Mouse (Mus musculus) midbrain, embryonic 10.5 days (tissue): ENCODE data around the gene Znrf1. TPM values are rescaled to one million over a fixed set of nuclear protein-coding genes. Genes with fewer than 3 reads are reported as not detected.

Experiments
- DNase-seq: peaks from one replicate; pipeline ENCODE4 v3.0.0-alpha.2; 2017; ENCODE audit warnings: low spot score
- H3K27ac ChIP-seq: fragments of 300-500 bp; sonication (generic); replicated peaks from 2 replicates; pipeline ENCODE4 v1.5.1; 2016; ENCODE audit warnings: mild to moderate bottlenecking
- H3K27me3 ChIP-seq: fragments of 300-500 bp; sonication (generic); 2 replicates; pipeline ENCODE4 v1.6.1; 2016; ENCODE audit warnings: low read depth, mild to moderate bottlenecking; ENCODE audit not compliant: poor library complexity, severe bottlenecking
- H3K36me3 ChIP-seq: fragments of 300-500 bp; sonication (generic); 2 replicates; pipeline ENCODE4 v1.6.1; 2016; ENCODE audit warnings: mild to moderate bottlenecking, moderate library complexity
- H3K4me1 ChIP-seq: fragments of 300-500 bp; sonication (generic); 2 replicates; pipeline ENCODE4 v1.6.1; 2016
- H3K4me3 ChIP-seq: fragments of 300-500 bp; sonication (generic); 2 replicates; pipeline ENCODE4 v1.5.1; 2016; ENCODE audit warnings: mild to moderate bottlenecking, moderate library complexity
- H3K9me3 ChIP-seq: fragments of 300-500 bp; sonication (generic); replicated peaks from 2 replicates; pipeline ENCODE4 v1.6.1; 2016; ENCODE audit warnings: mild to moderate bottlenecking
- WGBS: fragments of 180-500 bp; shearing (Covaris S2); methylation state at CpG from one replicate; pipeline ENCODE4 v1.1.7; 2016; 5-methylcytosine and 5-hydroxymethylcytosine counted together
- polyA plus RNA-seq: library from polyadenylated mRNA; unstranded; fragments of >200 nt; fragmentation: Nextera tagmentation; extraction: Ambion mirVana; gene quantifications from 2 replicates; pipeline ENCODE4 v1.2.1, GENCODE M21; 2016

Znrf1 gene
- polyA plus RNA-seq, 1 experiment from 2014 or later, result 28.1 TPM

DNA sequence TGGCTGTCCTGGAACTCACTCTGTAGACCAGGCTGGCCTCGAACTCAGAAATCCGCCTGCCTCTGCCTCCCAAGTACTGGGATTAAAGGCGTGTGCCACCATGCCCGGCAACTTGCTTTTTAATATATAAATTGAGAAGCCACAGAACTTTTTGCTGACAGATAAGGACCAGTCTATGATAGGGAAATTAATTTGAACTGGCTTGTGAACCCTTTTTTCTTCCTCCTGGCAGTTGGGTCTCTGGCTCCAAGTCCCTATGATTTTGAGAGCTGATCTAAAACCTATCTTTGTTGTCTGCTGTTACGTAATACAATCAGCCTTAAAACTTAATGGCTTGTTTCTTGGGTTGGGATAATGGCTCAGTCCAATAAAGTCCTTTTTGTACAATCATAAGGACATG lies 27.2 kb downstream of the Znrf1 start:
- no peak for DNase-seq
- Histone ChIP-seq H3K27me3 (no peaks in the 10 kb centered on the region), H3K36me3 (peaks cover 10% of the 10 kb centered on the region), H3K27ac (no peak overlapping the region), H3K9me3 (no peaks in the 10 kb centered on the region), H3K4me1 (peaks cover 21% of the 10 kb centered on the region), H3K4me3 (no peak overlapping the region)
- WGBS, result 97% methylated on average over 5 of the region's 5 CpGs

DNA sequence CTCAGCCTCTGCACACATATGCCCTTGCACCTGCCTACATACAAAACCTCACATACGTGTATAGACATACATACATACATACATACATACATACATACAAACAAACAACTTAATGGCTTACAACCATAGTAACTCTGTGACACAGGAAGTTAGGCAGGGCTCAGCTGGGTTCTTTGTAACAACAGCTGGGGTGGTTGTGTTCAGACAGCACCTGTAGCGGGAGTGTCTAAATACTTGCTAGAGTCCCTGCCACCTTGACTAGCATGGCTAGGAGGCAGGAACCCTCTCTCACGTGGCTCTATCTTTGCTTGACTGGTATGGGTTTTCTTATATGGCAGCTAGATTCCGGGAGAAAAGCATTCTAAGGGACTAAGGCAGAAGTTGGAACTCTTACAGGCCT lies 27.8 kb downstream of the Znrf1 start:
- no peaks in the 10 kb centered on the region for H3K27me3 ChIP-seq
- peaks cover 10% of the 10 kb centered on the region for H3K36me3 ChIP-seq
- no peak overlapping the region for H3K4me3 ChIP-seq
- no peak overlapping the region for H3K27ac ChIP-seq
- H3K9me3 ChIP-seq, result no peaks in the 10 kb centered on the region
- peaks cover 27% of the 10 kb centered on the region for H3K4me1 ChIP-seq
- DNase-seq, result no peak
- 91% methylated on average over 4 of the region's 4 CpGs for WGBS

DNA sequence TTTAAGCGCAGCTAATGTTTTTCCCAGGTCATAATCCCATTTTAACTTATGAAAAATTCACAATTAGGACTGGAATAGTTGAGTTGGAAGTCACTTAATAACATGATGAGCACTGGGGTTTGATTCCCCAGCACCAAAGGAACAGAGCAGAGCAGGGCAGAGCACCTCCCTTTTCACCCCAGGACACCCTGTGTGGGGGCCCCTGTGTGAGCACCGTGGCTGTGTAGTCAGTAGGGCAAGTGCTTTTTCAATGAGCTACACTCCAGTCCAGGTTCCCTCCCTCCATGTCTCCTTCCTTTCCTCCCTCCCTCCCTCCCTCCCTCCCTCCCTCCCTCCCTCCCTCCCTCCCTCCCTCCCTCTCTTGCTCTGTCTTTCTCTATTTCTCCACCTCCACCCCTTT lies 28.2 kb downstream of the Znrf1 start:
- no peak for DNase-seq
- H3K4me3 ChIP-seq, result no peak overlapping the region
- H3K27me3 ChIP-seq, result no peaks in the 10 kb centered on the region
- WGBS, result 87% methylated on average over 2 of the region's 2 CpGs
- no peaks in the 10 kb centered on the region for H3K9me3 ChIP-seq
- H3K4me1 ChIP-seq, result peaks cover 28% of the 10 kb centered on the region
- H3K27ac ChIP-seq, result no peak overlapping the region
- H3K36me3 ChIP-seq, result peaks cover 10% of the 10 kb centered on the region

DNA sequence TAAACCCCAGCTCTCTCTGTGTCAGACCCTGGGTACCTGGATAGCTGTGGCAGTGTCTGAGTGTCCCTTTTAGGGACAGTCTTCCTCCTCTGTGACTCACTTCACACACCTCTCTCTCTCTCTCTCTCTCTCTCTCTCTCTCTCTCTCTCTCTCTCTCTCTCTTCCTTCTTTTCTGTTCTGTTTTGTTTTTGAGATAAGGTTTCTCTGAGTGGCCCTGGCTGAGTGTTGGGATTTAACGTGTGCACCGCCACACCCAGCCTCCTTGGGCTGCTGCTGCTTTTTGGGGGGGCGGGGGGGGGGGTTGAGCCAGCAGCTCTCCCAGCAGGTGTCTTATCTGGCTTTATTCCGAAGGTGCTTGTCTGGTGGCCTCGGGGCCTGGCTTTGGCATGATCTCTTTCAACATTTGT lies 29.9 kb downstream of the Znrf1 start:
- Histone ChIP-seq H3K9me3 (no peaks in the 10 kb centered on the region), H3K27ac (0 out of 2 replicates have a peak overlapping the region, but pooled peaks have one; percentile 13), H3K27me3 (no peaks in the 10 kb centered on the region), H3K4me1 (peaks cover 39% of the 10 kb centered on the region), H3K36me3 (peaks cover 10% of the 10 kb centered on the region), H3K4me3 (no peak overlapping the region)
- DNase-seq, result no peak
- 45% methylated on average over 5 of the region's 5 CpGs for WGBS

DNA sequence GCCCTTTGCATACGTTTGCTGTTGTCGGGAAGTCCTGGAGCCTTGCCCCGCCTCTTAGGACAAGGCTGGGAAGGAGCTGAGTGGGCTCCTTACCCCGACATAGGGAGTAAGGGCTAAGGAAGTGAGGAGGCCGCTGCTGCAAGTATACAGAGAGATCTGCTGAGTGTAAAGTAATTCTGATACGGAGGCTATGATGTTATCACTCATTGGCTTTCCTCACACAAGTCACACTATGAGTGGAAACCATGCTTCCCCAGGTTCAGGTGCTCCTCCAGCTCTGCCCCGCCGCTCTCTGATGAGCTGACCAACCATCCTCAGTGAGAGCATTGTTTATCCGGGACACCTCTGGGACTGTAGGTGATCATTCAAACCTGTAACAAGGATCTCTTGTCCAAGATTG lies 30.4 kb downstream of the Znrf1 start:
- Histone ChIP-seq H3K4me1 (peaks cover 39% of the 10 kb centered on the region), H3K27ac (0 out of 2 replicates have a peak overlapping the region, but pooled peaks have one; percentile 13), H3K9me3 (no peaks in the 10 kb centered on the region), H3K4me3 (no peak overlapping the region), H3K27me3 (no peaks in the 10 kb centered on the region), H3K36me3 (peaks cover 10% of the 10 kb centered on the region)
- no peak for DNase-seq
- 68% methylated on average over 9 of the region's 9 CpGs for WGBS

DNA sequence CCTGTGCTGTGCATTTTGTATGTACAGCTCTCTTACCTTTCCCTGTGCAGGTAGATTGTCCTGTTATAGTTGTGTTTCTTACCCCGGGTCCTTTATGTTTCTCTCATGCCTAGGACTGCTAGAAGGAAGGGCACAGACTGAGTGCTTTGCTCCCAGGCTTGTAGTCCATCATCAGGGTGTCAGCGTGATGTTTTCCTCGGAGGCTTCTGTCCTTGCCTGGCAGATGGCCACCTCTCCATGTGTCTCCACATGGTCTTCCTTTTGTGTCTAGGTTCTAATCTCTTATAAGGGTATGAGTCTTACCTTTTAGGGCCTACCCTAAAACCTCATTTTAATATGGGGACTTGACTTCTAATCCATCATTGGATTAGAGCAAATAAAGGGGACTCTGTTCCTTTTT lies 31.7 kb downstream of the Znrf1 start:
- no peak for DNase-seq
- 0 out of 2 replicates have a peak overlapping the region, but pooled peaks have one; percentile 55 for H3K27ac ChIP-seq
- H3K27me3 ChIP-seq, result no peaks in the 10 kb centered on the region
- H3K9me3 ChIP-seq, result no peaks in the 10 kb centered on the region
- peaks cover 50% of the 10 kb centered on the region for H3K4me1 ChIP-seq
- 76% methylated on average over 3 of the region's 3 CpGs for WGBS
- H3K4me3 ChIP-seq, result no peak overlapping the region
- peaks cover 7% of the 10 kb centered on the region; the same call in 1 of the 2 replicates for H3K36me3 ChIP-seq

DNA sequence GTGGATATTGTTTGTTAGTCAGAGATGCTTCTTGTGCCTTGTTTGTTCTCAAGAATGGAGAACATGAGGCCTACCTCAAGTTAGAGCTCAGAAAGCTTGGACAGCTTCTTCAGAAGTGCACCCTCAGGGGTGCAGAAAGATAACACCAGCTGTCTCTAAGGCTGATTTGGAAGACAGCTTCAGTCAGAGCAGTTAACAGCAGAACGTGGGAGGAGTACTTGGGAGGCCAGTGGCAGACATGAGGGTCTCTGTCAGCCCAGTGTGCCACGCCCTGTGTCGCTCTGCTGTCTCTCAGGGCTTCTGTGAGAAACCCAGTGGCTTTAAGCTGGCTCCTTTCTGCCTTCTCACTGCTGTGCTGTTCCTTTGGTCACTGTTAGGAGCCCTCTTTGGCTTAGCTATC lies 32.1 kb downstream of the Znrf1 start:
- no peak for DNase-seq
- H3K36me3 ChIP-seq, result peaks cover 7% of the 10 kb centered on the region; the same call in 1 of the 2 replicates
- 0 out of 2 replicates have a peak overlapping the region, but pooled peaks have one; percentile 55 for H3K27ac ChIP-seq
- H3K27me3 ChIP-seq, result no peaks in the 10 kb centered on the region
- 65% methylated on average over 3 of the region's 3 CpGs for WGBS
- H3K4me1 ChIP-seq, result peaks cover 54% of the 10 kb centered on the region
- no peaks in the 10 kb centered on the region for H3K9me3 ChIP-seq
- no peak overlapping the region for H3K4me3 ChIP-seq

DNA sequence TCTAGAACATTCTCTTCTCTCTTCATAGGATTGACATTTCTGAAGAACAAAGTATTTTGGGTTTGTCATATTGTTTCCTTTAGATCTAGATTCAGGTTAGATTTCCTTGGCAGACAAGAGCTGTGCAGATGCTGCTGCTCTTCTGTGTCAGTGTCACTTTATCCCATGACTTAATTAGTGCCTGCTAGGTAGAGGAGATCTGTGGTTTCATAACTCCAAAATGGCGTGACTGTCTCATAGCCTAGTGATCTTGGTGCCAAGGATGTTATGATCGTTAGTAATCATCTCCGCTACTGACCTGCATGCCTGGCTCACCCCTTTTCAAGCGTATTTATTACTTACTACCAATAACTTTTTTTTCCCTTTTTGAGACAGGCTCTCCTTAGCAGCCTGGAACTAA lies 34.0 kb downstream of the Znrf1 start:
- peaks cover 61% of the 10 kb centered on the region for H3K4me1 ChIP-seq
- WGBS, result 93% methylated on average over 4 of the region's 4 CpGs
- DNase-seq, result no peak

DNA sequence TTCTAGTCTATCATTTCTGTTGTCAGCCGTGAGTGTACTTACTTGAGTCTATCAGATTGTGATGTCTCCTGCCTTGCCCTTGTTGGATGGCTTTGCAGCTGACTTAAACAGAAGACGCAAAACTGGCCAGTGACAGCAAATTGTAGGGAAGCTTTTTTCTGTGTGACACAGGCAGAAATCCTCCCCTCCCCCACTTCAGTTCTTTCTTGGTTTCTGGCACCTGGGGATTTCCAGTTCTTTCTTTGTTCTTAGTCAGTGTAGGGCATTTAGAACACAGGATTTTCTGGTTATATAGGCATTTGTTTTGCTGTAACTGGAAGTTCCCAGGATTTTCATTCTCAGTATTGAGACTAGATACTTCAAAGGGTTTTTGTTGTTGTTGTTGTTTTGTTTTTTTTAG lies 34.5 kb downstream of the Znrf1 start:
- Histone ChIP-seq H3K36me3 (peaks cover 10% of the 10 kb centered on the region), H3K27me3 (no peaks in the 10 kb centered on the region), H3K9me3 (no peaks in the 10 kb centered on the region; the same call in 1 of the 2 replicates), H3K4me3 (no peak overlapping the region), H3K4me1 (peaks cover 61% of the 10 kb centered on the region), H3K27ac (no peak overlapping the region)
- no peak for DNase-seq
- 73% methylated on average over 2 of the region's 2 CpGs for WGBS

More for the DNA sequence above, 34.0 kb downstream of the Znrf1 start:
- Histone ChIP-seq H3K27ac (no peak overlapping the region), H3K27me3 (no peaks in the 10 kb centered on the region), H3K9me3 (no peaks in the 10 kb centered on the region), H3K36me3 (peaks cover 6% of the 10 kb centered on the region; the same call in 1 of the 2 replicates), H3K4me3 (no peak overlapping the region)

DNA sequence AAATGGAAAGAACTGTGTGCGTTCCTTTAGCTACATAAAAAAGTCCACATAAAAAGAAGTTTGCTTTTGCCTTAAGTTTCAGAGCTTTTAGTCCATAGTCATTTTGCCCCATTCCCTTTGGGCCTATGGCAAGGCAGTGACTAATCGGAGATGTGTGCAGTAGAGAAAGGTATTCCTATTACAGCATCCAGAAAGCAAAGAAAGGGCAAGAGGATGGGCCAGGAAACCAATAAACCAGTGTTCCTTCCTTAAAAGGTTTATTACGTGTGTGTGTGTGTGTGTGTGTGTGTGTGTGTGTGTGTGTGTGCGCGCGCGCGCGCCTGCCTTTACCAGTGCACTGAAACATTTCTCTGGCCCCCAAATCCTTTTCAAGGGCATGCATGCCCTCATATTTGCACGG lies 35.8 kb downstream of the Znrf1 start:
- Histone ChIP-seq H3K36me3 (peaks cover 16% of the 10 kb centered on the region), H3K4me3 (no peak overlapping the region), H3K9me3 (no peaks in the 10 kb centered on the region; the same call in 1 of the 2 replicates), H3K27ac (no peak overlapping the region), H3K4me1 (peaks cover 50% of the 10 kb centered on the region), H3K27me3 (no peaks in the 10 kb centered on the region)
- WGBS, result 91% methylated on average over 10 of the region's 10 CpGs
- no peak for DNase-seq

DNA sequence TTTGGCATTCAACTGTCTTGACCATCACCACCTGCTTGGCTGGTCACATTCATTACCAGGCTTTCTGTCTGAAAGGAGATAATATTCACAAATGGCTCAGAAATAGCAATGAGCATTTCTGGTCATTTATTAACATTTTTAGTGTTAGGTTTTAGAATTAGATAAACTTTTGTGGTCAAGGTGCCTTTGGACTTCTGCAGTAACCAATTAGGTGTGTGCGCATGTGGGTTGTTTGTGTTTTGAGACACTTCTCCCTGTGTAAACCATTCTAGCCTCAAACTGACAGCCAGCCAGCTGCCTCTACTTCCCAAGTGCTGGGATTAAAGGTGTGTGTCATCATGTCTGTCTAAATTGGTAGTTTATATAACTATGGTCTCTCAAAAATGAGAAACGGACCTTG lies 36.5 kb downstream of the Znrf1 start:
- Histone ChIP-seq H3K27me3 (no peaks in the 10 kb centered on the region), H3K4me3 (no peak overlapping the region), H3K4me1 (peaks cover 46% of the 10 kb centered on the region), H3K36me3 (peaks cover 18% of the 10 kb centered on the region), H3K27ac (no peak overlapping the region), H3K9me3 (no peaks in the 10 kb centered on the region; the same call in 1 of the 2 replicates)
- WGBS, result 96% methylated on average over 2 of the region's 2 CpGs
- no peak for DNase-seq

DNA sequence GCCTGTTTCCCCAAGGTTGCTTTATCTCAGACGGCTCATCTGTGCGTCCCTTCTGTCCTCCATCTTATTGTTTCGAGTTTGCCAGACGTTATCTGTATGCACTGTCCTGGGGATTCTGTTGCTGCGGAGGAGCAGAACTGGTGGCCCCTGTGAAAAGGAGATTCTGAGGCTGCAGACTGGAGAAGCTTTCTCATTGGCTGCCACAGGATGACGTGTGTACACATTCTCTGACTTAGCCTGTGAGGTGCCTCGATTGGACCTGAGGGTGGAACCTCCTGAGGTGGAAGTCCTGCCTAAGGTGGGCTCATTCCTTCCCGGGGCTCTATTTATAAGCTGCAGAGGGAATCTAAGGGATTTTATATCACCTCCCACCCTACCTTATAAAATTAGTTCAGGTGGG lies 37.7 kb downstream of the Znrf1 start:
- H3K36me3 ChIP-seq, result peaks cover 24% of the 10 kb centered on the region
- DNase-seq, result no peak
- no peaks in the 10 kb centered on the region for H3K27me3 ChIP-seq
- H3K4me3 ChIP-seq, result peak overlapping the region; percentile 20; the same call in 1 of the 2 replicates
- peak overlapping the region; percentile 43 for H3K27ac ChIP-seq
- WGBS, result 23% methylated on average over 8 of the region's 8 CpGs
- peaks cover 35% of the 10 kb centered on the region for H3K4me1 ChIP-seq
- no peaks in the 10 kb centered on the region; the same call in 1 of the 2 replicates for H3K9me3 ChIP-seq

DNA sequence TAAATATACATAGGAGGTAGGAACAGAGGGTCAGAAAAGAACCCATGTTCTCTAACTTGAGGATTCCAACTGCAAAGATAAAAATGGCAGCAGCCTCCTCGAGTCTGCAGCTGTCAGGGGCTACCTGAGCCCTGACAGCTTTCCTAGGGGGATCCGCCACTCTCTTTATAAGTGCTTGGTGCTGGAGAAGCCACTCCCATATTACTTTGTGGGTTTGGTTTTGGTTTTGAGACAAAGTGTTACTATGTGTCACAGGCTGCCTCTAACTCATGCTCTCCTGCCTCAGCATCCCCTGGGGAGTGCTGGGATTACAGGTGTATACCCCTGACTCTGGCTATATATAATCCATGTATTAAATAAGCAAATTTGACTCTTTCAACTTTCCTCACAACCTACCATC lies 38.1 kb downstream of the Znrf1 start:
- Histone ChIP-seq H3K27me3 (no peaks in the 10 kb centered on the region), H3K36me3 (peaks cover 28% of the 10 kb centered on the region), H3K4me3 (no peak overlapping the region), H3K27ac (0 out of 2 replicates have a peak overlapping the region, but pooled peaks have one; percentile 43), H3K9me3 (no peaks in the 10 kb centered on the region; the same call in 1 of the 2 replicates), H3K4me1 (peaks cover 35% of the 10 kb centered on the region)
- DNase-seq, result no peak
- WGBS, result 88% methylated on average over 2 of the region's 2 CpGs
